Mouse (Mus musculus): ENCODE measurements at regions not wholly inside any gene's neighbourhood (a gene's known extent, or its start where the extent isn't known, plus 50 kb on each side); places are given as distances from the start of the nearest gene placed in this dataset.

GRCm38 (mm10) chr2:117543301-117543782 is 200.5 kb upstream of the Rasgrp1 start:
- Histone ChIP-seq H3K27me3 (replicated peaks; ENCODE audit: control insufficient read depth, insufficient read depth, low read length) (no peaks in the 10 kb centered on the region; the same call in 1 of the 2 replicates), H3K27ac (ENCODE audit: insufficient read depth, low read depth, low read length) (no peak overlapping the region), H3K4me3 (ENCODE audit: insufficient read depth, low read depth, low read length) (no peak overlapping the region), H3K4me1 (ENCODE audit: control insufficient read depth, insufficient read depth, low read length) (no peaks in the 10 kb centered on the region), H3K36me3 (ENCODE audit: control insufficient read depth, insufficient read depth, low read length) (no peaks in the 10 kb centered on the region)
- TF ChIP-seq POLR2A (IDR thresholded peaks at IDR 0.05; ENCODE audit: low read depth, low read length), result no peak
- TF ChIP-seq CTCF (conservative IDR thresholded peaks at IDR 0.05; ENCODE audit: insufficient read depth, insufficient read length, low read depth, low read length), result no peak
- DNase-seq, result no peak
- whole genome bisulfite sequencing, result 60% methylated on average over 7 of the region's 7 CpGs

DNA sequence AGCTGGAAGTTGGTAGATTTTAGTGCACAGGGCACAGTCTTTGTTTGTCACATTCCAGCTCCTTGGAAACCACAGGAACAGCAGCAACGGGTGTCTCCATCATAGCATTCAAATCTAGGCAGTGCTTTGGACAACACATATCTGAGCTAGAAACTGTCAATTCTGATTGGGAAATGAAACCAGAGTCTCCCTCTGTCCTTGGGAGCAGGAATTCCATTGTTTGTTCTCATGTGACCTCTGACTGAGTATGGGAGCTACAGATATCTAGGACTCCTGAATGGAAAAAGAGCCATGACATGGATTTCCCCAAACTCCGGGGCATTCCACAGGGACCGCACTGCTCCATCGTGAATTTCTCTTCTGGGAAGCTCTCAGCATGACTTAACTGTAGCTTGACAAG is 205.5 kb upstream of the Rasgrp1 start:
- H3K27ac ChIP-seq (ENCODE audit: insufficient read depth, low read depth, low read length), result no peak overlapping the region
- WGBS, result 82% methylated on average over 4 of the region's 4 CpGs
- TF ChIP-seq CTCF (conservative IDR thresholded peaks at IDR 0.05; ENCODE audit: insufficient read depth, insufficient read length, low read depth, low read length) (no peak), POLR2A (IDR thresholded peaks at IDR 0.05; ENCODE audit: low read depth, low read length) (no peak)
- no peaks in the 10 kb centered on the region for H3K4me1 ChIP-seq (ENCODE audit: control insufficient read depth, insufficient read depth, low read length)
- DNase-seq, result no peak
- H3K27me3 ChIP-seq (replicated peaks; ENCODE audit: control insufficient read depth, insufficient read depth, low read length), result no peaks in the 10 kb centered on the region; the same call in 1 of the 2 replicates
- H3K36me3 ChIP-seq (ENCODE audit: control insufficient read depth, insufficient read depth, low read length), result no peaks in the 10 kb centered on the region
- H3K4me3 ChIP-seq (ENCODE audit: insufficient read depth, low read depth, low read length), result no peak overlapping the region

DNA sequence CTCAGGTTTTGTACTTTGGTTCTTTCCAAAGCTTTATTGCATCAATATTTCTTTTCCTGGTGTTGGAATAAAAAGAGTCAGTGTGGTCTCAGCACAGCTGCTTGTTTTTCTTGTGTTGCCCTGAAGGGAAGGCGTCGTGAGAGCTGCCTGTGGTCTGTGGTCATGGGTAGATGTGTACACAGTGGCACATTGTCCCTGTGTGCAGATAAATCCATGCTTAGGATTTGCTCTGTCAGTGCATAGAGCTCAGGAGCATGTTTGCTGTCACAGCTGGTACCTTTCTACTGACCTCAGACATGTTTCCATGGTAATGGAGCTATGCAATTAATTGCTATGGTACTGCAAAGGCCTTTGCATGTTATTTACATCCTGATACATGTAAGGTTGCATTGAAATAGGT is 213.5 kb upstream of the Rasgrp1 start:
- WGBS, result 63% methylated on average over 2 of the region's 2 CpGs
- TF ChIP-seq CTCF (conservative IDR thresholded peaks at IDR 0.05; ENCODE audit: insufficient read depth, insufficient read length, low read depth, low read length), result no peak
- TF ChIP-seq POLR2A (IDR thresholded peaks at IDR 0.05; ENCODE audit: low read depth, low read length), result no peak
- DNase-seq, result no peak
- no peak overlapping the region for H3K4me3 ChIP-seq (ENCODE audit: insufficient read depth, low read depth, low read length)
- no peaks in the 10 kb centered on the region; the same call in 1 of the 2 replicates for H3K27me3 ChIP-seq (replicated peaks; ENCODE audit: control insufficient read depth, insufficient read depth, low read length)
- no peaks in the 10 kb centered on the region for H3K36me3 ChIP-seq (ENCODE audit: control insufficient read depth, insufficient read depth, low read length)
- no peak overlapping the region for H3K27ac ChIP-seq (ENCODE audit: insufficient read depth, low read depth, low read length)
- H3K4me1 ChIP-seq (ENCODE audit: control insufficient read depth, insufficient read depth, low read length), result no peaks in the 10 kb centered on the region

GRCm38 (mm10) chr2:117570987-117571386 is 228.2 kb upstream of the Rasgrp1 start:
- Histone ChIP-seq H3K4me1 (ENCODE audit: control insufficient read depth, insufficient read depth, low read length) (no peaks in the 10 kb centered on the region), H3K27ac (ENCODE audit: insufficient read depth, low read depth, low read length) (no peak overlapping the region), H3K4me3 (ENCODE audit: insufficient read depth, low read depth, low read length) (no peak overlapping the region), H3K27me3 (replicated peaks; ENCODE audit: control insufficient read depth, insufficient read depth, low read length) (no peaks in the 10 kb centered on the region), H3K36me3 (ENCODE audit: control insufficient read depth, insufficient read depth, low read length) (no peaks in the 10 kb centered on the region)
- WGBS, result 59% methylated on average over 7 of the region's 7 CpGs
- TF ChIP-seq CTCF (conservative IDR thresholded peaks at IDR 0.05; ENCODE audit: insufficient read depth, insufficient read length, low read depth, low read length) (no peak), POLR2A (IDR thresholded peaks at IDR 0.05; ENCODE audit: low read depth, low read length) (no peak)
- DNase-seq, result no peak

DNA sequence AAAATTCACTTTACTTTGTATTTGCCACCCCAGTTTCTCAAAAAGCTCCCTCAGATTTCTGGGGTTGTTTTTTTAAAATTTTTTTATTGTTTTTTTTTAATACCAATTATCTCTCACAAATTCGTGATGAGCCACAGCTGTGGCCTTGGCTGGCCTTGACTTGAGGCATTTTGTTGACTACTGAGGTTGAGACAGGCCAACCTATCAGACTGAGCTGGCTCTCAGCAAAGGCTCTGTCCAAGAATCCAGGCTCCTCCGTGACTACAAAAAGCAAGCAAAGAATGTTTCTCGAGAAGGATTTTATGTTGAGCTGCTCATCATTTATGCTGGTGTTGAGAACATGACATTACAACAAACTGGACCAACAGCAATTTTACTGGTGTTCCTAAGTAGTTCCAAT is 244.6 kb upstream of the Rasgrp1 start:
- Histone ChIP-seq H3K4me1 (ENCODE audit: control insufficient read depth, insufficient read depth, low read length) (no peaks in the 10 kb centered on the region), H3K27ac (ENCODE audit: insufficient read depth, low read depth, low read length) (no peak overlapping the region), H3K4me3 (ENCODE audit: insufficient read depth, low read depth, low read length) (no peak overlapping the region), H3K27me3 (replicated peaks; ENCODE audit: control insufficient read depth, insufficient read depth, low read length) (no peaks in the 10 kb centered on the region), H3K36me3 (ENCODE audit: control insufficient read depth, insufficient read depth, low read length) (no peaks in the 10 kb centered on the region)
- no peak for TF ChIP-seq POLR2A (IDR thresholded peaks at IDR 0.05; ENCODE audit: low read depth, low read length)
- no peak for TF ChIP-seq CTCF (conservative IDR thresholded peaks at IDR 0.05; ENCODE audit: insufficient read depth, insufficient read length, low read depth, low read length)
- WGBS, result 69% methylated on average over 3 of the region's 3 CpGs
- peak; percentile 27 for DNase-seq

DNA sequence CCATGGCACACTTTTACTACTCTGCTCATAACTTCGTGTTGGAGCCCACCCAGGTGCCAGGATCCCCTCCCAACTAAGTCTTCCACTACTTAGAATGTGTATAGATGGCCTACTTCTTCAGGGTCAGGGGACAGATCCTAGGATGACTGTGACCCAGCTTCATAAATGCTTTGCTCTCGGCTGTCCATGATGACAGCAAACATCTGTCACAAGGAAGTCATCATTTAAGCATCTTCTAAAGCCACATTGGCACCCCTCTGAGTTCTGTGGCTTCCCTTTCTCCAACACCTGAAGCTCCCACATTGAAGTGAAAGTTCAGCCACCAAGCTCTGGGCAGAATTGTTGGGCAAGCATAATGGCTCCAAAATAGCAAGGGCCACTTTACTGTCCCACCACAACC is 252.2 kb upstream of the Rasgrp1 start:
- Histone ChIP-seq H3K27ac (ENCODE audit: insufficient read depth, low read depth, low read length) (no peak overlapping the region), H3K4me1 (ENCODE audit: control insufficient read depth, insufficient read depth, low read length) (no peaks in the 10 kb centered on the region), H3K4me3 (ENCODE audit: insufficient read depth, low read depth, low read length) (no peak overlapping the region), H3K27me3 (replicated peaks; ENCODE audit: control insufficient read depth, insufficient read depth, low read length) (no peaks in the 10 kb centered on the region), H3K36me3 (ENCODE audit: control insufficient read depth, insufficient read depth, low read length) (no peaks in the 10 kb centered on the region)
- TF ChIP-seq CTCF (conservative IDR thresholded peaks at IDR 0.05; ENCODE audit: insufficient read depth, insufficient read length, low read depth, low read length), result no peak
- no peak for TF ChIP-seq POLR2A (IDR thresholded peaks at IDR 0.05; ENCODE audit: low read depth, low read length)
- 38% methylated on average over 2 of the region's 2 CpGs for WGBS
- no peak for DNase-seq

GRCm38 (mm10) chr2:117597573-117597972 is 254.8 kb upstream of the Rasgrp1 start:
- Histone ChIP-seq H3K36me3 (ENCODE audit: control insufficient read depth, insufficient read depth, low read length) (no peaks in the 10 kb centered on the region), H3K27me3 (replicated peaks; ENCODE audit: control insufficient read depth, insufficient read depth, low read length) (no peaks in the 10 kb centered on the region), H3K4me1 (ENCODE audit: control insufficient read depth, insufficient read depth, low read length) (no peaks in the 10 kb centered on the region), H3K4me3 (ENCODE audit: insufficient read depth, low read depth, low read length) (no peak overlapping the region), H3K27ac (ENCODE audit: insufficient read depth, low read depth, low read length) (no peak overlapping the region)
- DNase-seq, result no peak
- TF ChIP-seq CTCF (conservative IDR thresholded peaks at IDR 0.05; ENCODE audit: insufficient read depth, insufficient read length, low read depth, low read length), result no peak
- no peak for TF ChIP-seq POLR2A (IDR thresholded peaks at IDR 0.05; ENCODE audit: low read depth, low read length)

Measured in kidney, adult 2 months (tissue).